ENCODE assay signal across 27 mouse cellular contexts in genomic region chr5:43240729-43241128, GRCm38 (mm10). TPM values are rescaled to one million over a fixed set of nuclear protein-coding genes. Genes with fewer than 3 reads are reported as not detected.
DNase-seq lines count a peak whose midpoint lies in the region; ATAC-seq lines count a peak whose summit lies in the region.
"Had no signal": no experiment of that assay in that cellular context is flagged by ENCODE, and none has a peak within 500 bp of the region (broad histone marks: within the 10 kb centered on the region; RNA-seq: fewer than 3 reads in every experiment).

No protein-coding gene starts in this region.

- H3K9ac ChIP-seq in hindbrain, embryonic 14.5 days: no peak overlapping the region
- no peak overlapping the region for H3K9ac ChIP-seq in neural tube, embryonic 13.5 days
- H3K9ac ChIP-seq in midbrain, embryonic 14.5 days (replicated peaks; ENCODE audit: low read length): no peak overlapping the region
- H3K9ac ChIP-seq in neural tube, embryonic 15.5 days (replicated peaks): no peak overlapping the region
- H3K9ac ChIP-seq: embryonic facial prominence, embryonic 12.5 days; limb, embryonic 12.5 days; lung, embryonic 15.5 days; neural tube, embryonic 12.5 days; stomach, embryonic 15.5 days had no signal

- no peaks in the 10 kb centered on the region for H3K27me3 ChIP-seq in hindbrain, embryonic 14.5 days (ENCODE audit: control insufficient read depth, insufficient read depth, low read length)
- peaks cover 4% of the 10 kb centered on the region; the same call in 1 of the 2 replicates for H3K27me3 ChIP-seq in hindbrain, embryonic 10.5 days (ENCODE audit: insufficient read depth, poor library complexity, severe bottlenecking)
- no peaks in the 10 kb centered on the region for H3K27me3 ChIP-seq in neural tube, embryonic 13.5 days
- H3K27me3 ChIP-seq in midbrain, embryonic 14.5 days (ENCODE audit: control insufficient read depth, insufficient read depth, low read length): no peaks in the 10 kb centered on the region
- no peaks in the 10 kb centered on the region for H3K27me3 ChIP-seq in neural tube, embryonic 15.5 days (replicated peaks)
- H3K27me3 ChIP-seq: lung, embryonic 15.5 days; neural tube, embryonic 12.5 days; stomach, embryonic 15.5 days had no signal

- DNase-seq in hindbrain, embryonic 14.5 days (ENCODE audit: low spot score): no peak
- DNase-seq in hindbrain, embryonic 10.5 days (ENCODE audit: low spot score): no peak
- no peak for DNase-seq in neural tube, embryonic 10.5 days (ENCODE audit: extremely low spot score, low spot score)
- DNase-seq in midbrain, embryonic 14.5 days: no peak
- DNase-seq in kidney, adult 18-20 months: no peak
- no peak for DNase-seq in left cerebral cortex, postnatal 10 days (ENCODE audit: extremely low spot score in 1 of 2, low spot score in 2 of 2)
- DNase-seq: adrenal gland, postnatal 36 days; B cell, adult 2 months; cerebellum, adult 18-20 months; embryo, embryonic 11 days; gastrocnemius, postnatal 14 days; heart, adult 11 months; heart, postnatal 4 days; kidney, adult 9 months; kidney, postnatal 14 days; retina, postnatal 1 day; right cerebral cortex, postnatal 14 days had no signal

- peaks cover 40% of the 10 kb centered on the region for H3K36me3 ChIP-seq in hindbrain, embryonic 14.5 days (replicated peaks; ENCODE audit: control insufficient read depth, insufficient read depth)
- H3K36me3 ChIP-seq in hindbrain, embryonic 10.5 days: 0 out of 2 replicates have a peak, but pooled peaks cover 5% of the 10 kb centered on the region
- peaks cover 9% of the 10 kb centered on the region; the same call in 1 of the 2 replicates for H3K36me3 ChIP-seq in neural tube, embryonic 13.5 days
- H3K36me3 ChIP-seq in midbrain, embryonic 14.5 days (ENCODE audit: control insufficient read depth, insufficient read depth, low read length): peaks cover 18% of the 10 kb centered on the region
- peaks cover 4% of the 10 kb centered on the region; the same call in 1 of the 2 replicates for H3K36me3 ChIP-seq in neural tube, embryonic 15.5 days
- H3K36me3 ChIP-seq: embryonic facial prominence, embryonic 12.5 days; limb, embryonic 12.5 days; lung, embryonic 15.5 days; stomach, embryonic 15.5 days had no signal

- H3K4me3 ChIP-seq in hindbrain, embryonic 14.5 days (replicated peaks; ENCODE audit: low read length): 0 out of 2 replicates have a peak overlapping the region, but pooled peaks have one; percentile 3
- H3K4me3 ChIP-seq in hindbrain, embryonic 10.5 days: no peak overlapping the region
- no peak overlapping the region for H3K4me3 ChIP-seq in neural tube, embryonic 13.5 days
- no peak overlapping the region for H3K4me3 ChIP-seq in midbrain, embryonic 14.5 days (replicated peaks; ENCODE audit: low read depth, low read length)
- no peak overlapping the region for H3K4me3 ChIP-seq in neural tube, embryonic 15.5 days (replicated peaks)
- H3K4me3 ChIP-seq: embryonic facial prominence, embryonic 12.5 days; heart, embryonic 10.5 days; limb, embryonic 12.5 days; lung, embryonic 15.5 days; neural tube, embryonic 12.5 days; stomach, embryonic 15.5 days had no signal

- no peaks in the 10 kb centered on the region for H3K9me3 ChIP-seq in hindbrain, embryonic 14.5 days (ENCODE audit: control insufficient read depth, low read length)
- H3K9me3 ChIP-seq in hindbrain, embryonic 10.5 days: no peaks in the 10 kb centered on the region
- H3K9me3 ChIP-seq in neural tube, embryonic 13.5 days: no peaks in the 10 kb centered on the region
- no peaks in the 10 kb centered on the region for H3K9me3 ChIP-seq in midbrain, embryonic 14.5 days (ENCODE audit: control insufficient read depth, low read length)
- H3K9me3 ChIP-seq in neural tube, embryonic 15.5 days (replicated peaks): no peaks in the 10 kb centered on the region
- H3K9me3 ChIP-seq: embryonic facial prominence, embryonic 12.5 days; heart, embryonic 10.5 days; limb, embryonic 12.5 days; lung, embryonic 15.5 days; neural tube, embryonic 12.5 days; stomach, embryonic 15.5 days had no signal

- ATAC-seq in hindbrain, embryonic 14.5 days (ENCODE audit: low FRiP score): no peak
- no peak for ATAC-seq in neural tube, embryonic 13.5 days (ENCODE audit: low read depth)
- ATAC-seq in midbrain, embryonic 14.5 days (ENCODE audit: low FRiP score, low TSS enrichment): no peak
- ATAC-seq in neural tube, embryonic 15.5 days (ENCODE audit: low FRiP score): no peak
- ATAC-seq: forebrain, embryonic 14.5 days had no signal

- H3K4me1 ChIP-seq in hindbrain, embryonic 14.5 days (replicated peaks; ENCODE audit: control insufficient read depth, insufficient read depth, low read length): peaks cover 39% of the 10 kb centered on the region
- peaks cover 4% of the 10 kb centered on the region for H3K4me1 ChIP-seq in hindbrain, embryonic 10.5 days (replicated peaks)
- peaks cover 45% of the 10 kb centered on the region for H3K4me1 ChIP-seq in neural tube, embryonic 13.5 days (replicated peaks)
- H3K4me1 ChIP-seq in midbrain, embryonic 14.5 days (ENCODE audit: control insufficient read depth, insufficient read depth, low read length): peaks cover 18% of the 10 kb centered on the region
- peaks cover 31% of the 10 kb centered on the region for H3K4me1 ChIP-seq in neural tube, embryonic 15.5 days
- H3K4me1 ChIP-seq: heart, embryonic 10.5 days; stomach, embryonic 15.5 days had no signal

- peak overlapping the region; percentile 28 for H3K4me2 ChIP-seq in hindbrain, embryonic 14.5 days (replicated peaks)
- H3K4me2 ChIP-seq in neural tube, embryonic 13.5 days: peak overlapping the region; percentile 13; the same call in 1 of the 2 replicates
- 0 out of 2 replicates have a peak overlapping the region, but pooled peaks have one; percentile 12 for H3K4me2 ChIP-seq in midbrain, embryonic 14.5 days (ENCODE audit: low read length)
- peak overlapping the region; percentile 31 for H3K4me2 ChIP-seq in neural tube, embryonic 15.5 days
- H3K4me2 ChIP-seq: embryonic facial prominence, embryonic 12.5 days; limb, embryonic 12.5 days; liver, embryonic 11.5 days; lung, embryonic 15.5 days; neural tube, embryonic 12.5 days; stomach, embryonic 15.5 days had no signal

- intact Hi-C loops in left cerebral cortex, postnatal 10 days (cut with DNase I): no loop called here

- no peak overlapping the region for H3K27ac ChIP-seq in hindbrain, embryonic 14.5 days
- no peak overlapping the region for H3K27ac ChIP-seq in hindbrain, embryonic 10.5 days
- no peak overlapping the region for H3K27ac ChIP-seq in neural tube, embryonic 13.5 days (replicated peaks)
- no peak overlapping the region for H3K27ac ChIP-seq in midbrain, embryonic 14.5 days (replicated peaks; ENCODE audit: low read depth, low read length)
- no peak overlapping the region for H3K27ac ChIP-seq in neural tube, embryonic 15.5 days (replicated peaks)
- H3K27ac ChIP-seq: embryonic facial prominence, embryonic 12.5 days; limb, embryonic 12.5 days; lung, embryonic 15.5 days; neural tube, embryonic 12.5 days; stomach, embryonic 15.5 days had no signal

RNA-seq across cellular contexts. Expression of gene Cpeb2, which starts 7.8 kb away (rescaled TPM):
- 25.6 and 27.6 TPM in 2 replicates for polyA plus RNA-seq in hindbrain, embryonic 14.5 days (2014; fragmentation: Nextera tagmentation; extraction: Ambion mirVana)
- 2.3 and 3.4 TPM in 2 replicates for polyA plus RNA-seq in hindbrain, embryonic 10.5 days (2016; fragmentation: Nextera tagmentation; extraction: Ambion mirVana)
- polyA plus RNA-seq in neural tube, embryonic 13.5 days (2015; fragmentation: Nextera tagmentation; extraction: Ambion mirVana): 12.9 and 14.5 TPM in 2 replicates
- 20.6 and 23.1 TPM in 2 replicates for polyA plus RNA-seq in midbrain, embryonic 14.5 days (2014; fragmentation: Nextera tagmentation; extraction: Ambion mirVana)
- 12.9 and 15.6 TPM in 2 replicates for polyA plus RNA-seq in neural tube, embryonic 15.5 days (2015; fragmentation: Nextera tagmentation; extraction: Ambion mirVana)
- 10 to 100 TPM; 61.9 to 66.7 TPM for total RNA-seq in left cerebral cortex, postnatal 10 days (2021)
